Mouse (Mus musculus): ENCODE data around the gene Dusp7. TPM values are rescaled to one million over a fixed set of nuclear protein-coding genes. Genes with fewer than 3 reads are reported as not detected.

The Dusp7 gene
- polyA plus RNA-seq, 1 experiment from 2014 or later, result 15.7 TPM

DNA sequence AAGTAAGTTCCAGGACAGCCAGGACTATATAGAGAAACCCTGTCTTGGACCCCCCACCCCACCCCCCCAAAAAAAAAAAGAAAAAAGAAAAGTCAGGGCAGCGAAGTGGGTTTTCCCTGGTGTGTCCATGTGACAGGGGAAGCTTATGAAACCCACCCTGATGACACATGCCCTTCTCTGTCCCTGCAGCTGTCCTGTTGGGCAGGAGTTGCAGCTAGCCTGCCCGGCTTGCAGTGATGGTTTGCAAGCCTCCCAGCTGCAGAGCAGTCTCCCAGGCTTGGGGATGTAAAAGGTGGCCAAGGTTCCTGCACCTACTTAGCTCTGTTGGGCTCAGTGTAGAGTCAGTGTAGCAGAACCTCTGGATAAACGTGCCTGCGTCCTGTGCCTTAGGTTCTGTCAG lies 28.7 kb upstream of the Dusp7 start:
- no peak overlapping the region for H3K27ac ChIP-seq
- no peak overlapping the region for H3K4me3 ChIP-seq
- H3K27me3 ChIP-seq (replicated peaks), result no peaks in the 10 kb centered on the region
- H3K9me3 ChIP-seq, result no peaks in the 10 kb centered on the region
- no peak overlapping the region for H3K9ac ChIP-seq
- 88% methylated on average over 4 of the region's 4 CpGs for WGBS
- no peaks in the 10 kb centered on the region for H3K36me3 ChIP-seq (replicated peaks)
- ATAC-seq (replicated peaks), result no peak
- peaks cover 22% of the 10 kb centered on the region for H3K4me1 ChIP-seq
- H3K4me2 ChIP-seq, result no peak overlapping the region

DNA sequence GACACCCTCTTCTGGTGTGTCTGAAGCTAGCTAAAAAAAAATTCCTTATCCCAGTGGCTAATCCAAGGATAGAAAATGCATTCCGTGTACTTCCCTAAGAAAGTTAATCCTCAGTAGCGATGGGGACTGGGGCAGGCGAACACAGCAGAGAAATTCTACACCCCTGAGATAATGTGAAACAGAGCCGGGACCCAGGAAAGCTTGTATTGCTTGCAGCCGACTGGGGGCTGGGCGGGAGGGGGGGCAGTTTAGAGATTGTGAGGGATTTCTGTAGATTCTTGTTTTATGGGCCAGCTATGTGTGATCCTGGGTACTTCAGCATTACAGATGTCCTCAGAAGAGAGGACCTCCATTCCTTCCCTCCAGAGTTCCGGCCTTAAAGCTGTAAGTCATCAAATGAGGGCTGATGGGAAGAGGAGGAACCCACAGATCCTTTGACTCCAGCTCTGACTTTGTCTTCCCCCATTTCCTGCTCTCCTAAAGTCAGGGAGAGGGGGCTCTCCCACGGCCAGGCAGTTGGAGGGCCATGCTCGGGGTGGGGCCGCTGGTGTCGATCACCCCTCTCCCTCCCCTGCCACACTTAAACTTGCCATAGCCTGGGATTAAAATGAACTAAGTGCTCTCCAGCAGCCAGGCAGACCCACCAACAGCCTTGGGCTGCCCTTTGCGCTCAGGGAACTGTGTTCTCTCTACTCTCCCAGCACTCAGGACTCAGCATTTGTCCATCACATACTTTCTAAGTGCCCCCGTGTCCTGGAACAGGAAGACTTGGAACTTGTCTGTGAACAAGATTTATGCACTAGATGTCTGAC lies 27.7 kb upstream of the Dusp7 start:
- Histone ChIP-seq H3K36me3 (replicated peaks) (no peaks in the 10 kb centered on the region), H3K9ac (no peak overlapping the region), H3K4me3 (no peak overlapping the region), H3K27ac (no peak overlapping the region), H3K9me3 (no peaks in the 10 kb centered on the region), H3K27me3 (replicated peaks) (no peaks in the 10 kb centered on the region), H3K4me1 (peaks cover 29% of the 10 kb centered on the region), H3K4me2 (no peak overlapping the region)
- WGBS, result 56% methylated on average over 13 of the region's 13 CpGs
- ATAC-seq (replicated peaks), result no peak

DNA sequence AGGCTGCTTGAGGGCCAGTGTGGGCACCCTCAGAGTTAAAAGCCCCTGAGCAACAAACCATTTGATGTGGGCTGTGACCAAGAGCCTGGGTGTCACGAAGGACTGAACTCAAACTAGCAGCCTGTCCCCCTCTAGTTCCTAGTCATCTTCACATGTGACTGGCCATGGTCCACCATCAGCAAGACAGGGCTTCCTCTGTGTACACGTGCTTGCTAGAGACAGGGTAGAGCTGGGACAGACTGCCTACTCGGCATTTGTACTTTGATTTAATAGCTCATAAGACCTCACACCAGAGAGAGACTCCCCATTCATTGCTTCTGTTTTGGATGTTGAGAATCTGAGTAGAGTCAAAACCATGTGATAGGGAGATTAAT lies 27.1 kb upstream of the Dusp7 start:
- H3K4me1 ChIP-seq, result peaks cover 29% of the 10 kb centered on the region
- WGBS, result 78% methylated on average over 3 of the region's 3 CpGs

DNA sequence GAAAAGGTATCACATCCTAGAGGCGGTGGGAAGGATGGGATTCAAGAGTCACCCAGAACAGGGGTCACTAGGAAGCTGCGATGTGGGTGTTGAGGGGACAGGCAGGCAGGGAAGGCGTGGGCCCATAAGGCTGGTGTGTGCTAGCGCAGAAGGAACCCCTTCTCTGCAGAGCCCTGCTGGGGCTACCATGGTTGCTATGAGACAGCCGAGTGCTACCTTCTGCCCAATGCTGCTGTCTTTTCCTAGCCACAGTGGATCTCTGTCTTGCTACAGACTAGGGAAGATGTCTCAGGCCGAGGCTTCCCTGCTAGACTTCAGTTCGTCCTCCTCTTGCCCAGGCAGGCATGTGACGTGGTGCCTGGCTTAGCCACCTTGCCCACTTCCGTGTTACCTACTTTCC lies 25.9 kb upstream of the Dusp7 start:
- H3K27ac ChIP-seq, result no peak overlapping the region
- no peak overlapping the region for H3K4me2 ChIP-seq
- no peak overlapping the region for H3K9ac ChIP-seq
- H3K4me1 ChIP-seq, result peaks cover 26% of the 10 kb centered on the region
- no peaks in the 10 kb centered on the region for H3K9me3 ChIP-seq
- H3K4me3 ChIP-seq, result no peak overlapping the region
- ATAC-seq (replicated peaks), result no peak
- no peaks in the 10 kb centered on the region for H3K36me3 ChIP-seq (replicated peaks)
- no peaks in the 10 kb centered on the region for H3K27me3 ChIP-seq (replicated peaks)
- WGBS, result 83% methylated on average over 9 of the region's 9 CpGs

More for the DNA sequence above, 27.1 kb upstream of the Dusp7 start:
- ATAC-seq (replicated peaks), result no peak
- Histone ChIP-seq H3K27me3 (replicated peaks) (no peaks in the 10 kb centered on the region), H3K4me3 (no peak overlapping the region), H3K9me3 (no peaks in the 10 kb centered on the region), H3K9ac (no peak overlapping the region), H3K27ac (no peak overlapping the region), H3K36me3 (replicated peaks) (no peaks in the 10 kb centered on the region), H3K4me2 (no peak overlapping the region)

DNA sequence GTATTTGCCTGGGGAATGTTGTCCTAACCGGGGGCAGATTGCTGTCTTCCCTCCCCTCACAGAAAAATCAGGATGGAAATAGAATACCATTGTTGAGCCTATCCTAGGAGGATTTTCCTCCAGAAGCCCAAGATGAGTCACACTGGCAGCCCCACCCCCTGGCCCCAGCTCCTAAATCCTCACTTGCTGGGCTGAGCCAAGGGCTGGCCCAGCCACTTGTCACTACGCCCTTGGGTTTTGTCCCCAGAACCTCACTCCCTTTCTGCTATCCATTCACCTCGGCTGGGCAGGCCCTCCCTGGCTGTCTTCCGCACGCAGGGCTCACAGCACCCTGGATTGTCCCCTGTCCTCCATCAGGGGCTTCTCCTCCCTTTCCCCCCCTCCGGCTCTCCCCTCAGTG lies 23.3 kb upstream of the Dusp7 start:
- Histone ChIP-seq H3K4me1 (peaks cover 8% of the 10 kb centered on the region; the same call in 1 of the 2 replicates), H3K27ac (peak overlapping the region; percentile 44; the same call in 1 of the 2 replicates), H3K4me2 (no peak overlapping the region), H3K36me3 (replicated peaks) (no peaks in the 10 kb centered on the region), H3K9ac (no peak overlapping the region), H3K4me3 (no peak overlapping the region), H3K9me3 (no peaks in the 10 kb centered on the region), H3K27me3 (replicated peaks) (no peaks in the 10 kb centered on the region)
- 0 out of 2 replicates have a peak, but pooled peaks have one; percentile 27 for ATAC-seq (replicated peaks)
- WGBS, result 20% methylated on average over 6 of the region's 6 CpGs

DNA sequence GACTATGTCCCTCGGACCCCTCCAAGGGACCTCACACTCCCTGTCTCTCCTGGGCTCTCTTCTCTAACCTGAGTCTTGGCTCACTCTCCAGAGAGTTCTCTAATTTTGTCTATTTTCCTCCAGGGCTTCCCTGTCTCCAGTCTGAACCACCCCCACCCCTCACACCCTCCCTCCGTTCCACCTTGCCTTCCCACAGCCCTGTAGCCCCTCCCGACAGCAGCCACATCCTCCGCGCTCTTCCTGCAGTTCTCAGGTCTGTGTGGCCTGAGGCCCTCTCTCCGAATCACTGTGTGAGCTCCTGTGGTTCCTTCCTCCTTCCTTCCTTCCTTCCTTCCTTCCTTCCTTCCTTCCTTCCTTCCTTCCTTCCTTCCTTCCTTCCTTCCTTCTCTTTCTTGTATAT lies 22.8 kb upstream of the Dusp7 start:
- Histone ChIP-seq H3K27me3 (replicated peaks) (no peaks in the 10 kb centered on the region), H3K36me3 (replicated peaks) (no peaks in the 10 kb centered on the region), H3K4me2 (no peak overlapping the region), H3K4me3 (no peak overlapping the region), H3K27ac (peak overlapping the region; percentile 44; the same call in 1 of the 2 replicates), H3K9ac (no peak overlapping the region), H3K4me1 (peaks cover 8% of the 10 kb centered on the region; the same call in 1 of the 2 replicates), H3K9me3 (no peaks in the 10 kb centered on the region)
- ATAC-seq (replicated peaks), result no peak
- WGBS, result 28% methylated on average over 6 of the region's 6 CpGs

DNA sequence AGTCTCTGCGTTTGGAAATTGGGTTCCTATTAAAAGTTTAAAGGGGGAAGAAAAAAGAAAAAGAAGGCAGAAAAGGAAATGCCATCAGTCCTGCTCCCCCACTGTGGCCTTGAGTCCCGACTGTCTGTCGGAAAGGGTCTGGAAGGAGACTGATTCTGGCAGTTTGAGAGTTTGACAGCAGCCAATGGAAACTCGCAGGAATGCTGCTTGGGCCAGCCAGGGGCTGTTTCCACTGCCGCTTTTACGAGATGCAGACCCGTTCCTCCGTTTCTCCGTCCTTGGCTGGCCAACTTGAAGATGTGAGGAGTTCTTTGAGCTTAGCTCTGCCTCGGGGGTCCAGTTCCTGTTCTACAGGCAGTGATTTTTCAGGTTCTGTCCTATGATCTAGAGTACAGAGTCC lies 20.2 kb upstream of the Dusp7 start:
- WGBS, result 73% methylated on average over 10 of the region's 10 CpGs
- no peak for ATAC-seq (replicated peaks)
- H3K4me2 ChIP-seq, result no peak overlapping the region
- H3K27me3 ChIP-seq (replicated peaks), result no peaks in the 10 kb centered on the region
- no peaks in the 10 kb centered on the region for H3K9me3 ChIP-seq
- no peak overlapping the region for H3K9ac ChIP-seq
- H3K27ac ChIP-seq, result no peak overlapping the region
- no peak overlapping the region for H3K4me3 ChIP-seq
- no peaks in the 10 kb centered on the region for H3K36me3 ChIP-seq (replicated peaks)
- H3K4me1 ChIP-seq, result peaks cover 8% of the 10 kb centered on the region; the same call in 1 of the 2 replicates

DNA sequence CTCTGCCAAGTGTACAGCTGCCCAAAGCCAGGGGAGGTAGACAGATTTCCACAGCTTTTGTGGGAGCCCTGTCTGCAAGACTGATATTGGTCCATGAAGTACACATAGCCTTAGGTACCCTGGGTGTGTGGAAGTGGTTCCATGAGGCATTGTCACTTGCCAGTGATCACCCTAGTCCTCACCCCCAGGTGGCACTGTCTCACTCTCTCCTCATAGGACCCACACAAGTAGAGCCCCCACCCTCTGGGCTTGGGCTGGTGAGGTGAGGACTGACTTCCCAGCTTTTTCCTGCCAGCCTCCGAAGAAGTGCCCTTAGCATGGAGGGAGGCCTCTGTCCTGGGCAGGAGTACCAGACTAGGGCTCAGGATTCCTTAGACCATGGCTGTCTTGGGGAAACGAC lies 19.4 kb upstream of the Dusp7 start:
- H3K27me3 ChIP-seq (replicated peaks), result no peaks in the 10 kb centered on the region
- H3K4me2 ChIP-seq, result no peak overlapping the region
- no peak overlapping the region for H3K27ac ChIP-seq
- 0 out of 2 replicates have a peak, but pooled peaks have one; percentile 33 for ATAC-seq (replicated peaks)
- peaks cover 8% of the 10 kb centered on the region; the same call in 1 of the 2 replicates for H3K4me1 ChIP-seq
- H3K4me3 ChIP-seq, result no peak overlapping the region
- H3K36me3 ChIP-seq (replicated peaks), result no peaks in the 10 kb centered on the region
- no peaks in the 10 kb centered on the region for H3K9me3 ChIP-seq
- H3K9ac ChIP-seq, result no peak overlapping the region
- 53% methylated on average over 2 of the region's 2 CpGs for WGBS

DNA sequence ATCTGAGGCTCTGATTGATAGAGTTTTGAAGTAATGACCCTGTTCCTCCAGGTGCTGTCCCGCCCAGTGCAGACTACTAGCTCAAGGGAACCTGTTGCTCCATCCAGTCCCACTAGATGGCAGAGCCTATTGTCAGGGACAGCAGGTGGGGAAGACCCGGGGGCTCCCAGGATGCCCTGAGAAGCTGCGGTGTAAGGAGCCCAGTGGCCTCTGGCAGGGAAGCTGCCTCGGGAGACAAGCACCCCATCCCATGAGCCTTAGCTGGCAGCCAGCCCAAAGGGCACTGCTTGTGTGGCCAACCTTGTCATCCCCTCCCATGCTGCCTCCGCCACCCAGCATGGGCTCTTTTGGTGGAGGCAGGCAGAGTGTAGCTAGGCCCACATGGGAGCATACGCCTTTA lies 17.3 kb upstream of the Dusp7 start:
- ATAC-seq (replicated peaks), result no peak
- Histone ChIP-seq H3K27me3 (replicated peaks) (no peaks in the 10 kb centered on the region), H3K9me3 (no peaks in the 10 kb centered on the region), H3K4me2 (no peak overlapping the region), H3K4me3 (no peak overlapping the region), H3K27ac (no peak overlapping the region), H3K4me1 (no peaks in the 10 kb centered on the region), H3K9ac (no peak overlapping the region), H3K36me3 (replicated peaks) (no peaks in the 10 kb centered on the region)
- 65% methylated on average over 6 of the region's 6 CpGs for WGBS

DNA sequence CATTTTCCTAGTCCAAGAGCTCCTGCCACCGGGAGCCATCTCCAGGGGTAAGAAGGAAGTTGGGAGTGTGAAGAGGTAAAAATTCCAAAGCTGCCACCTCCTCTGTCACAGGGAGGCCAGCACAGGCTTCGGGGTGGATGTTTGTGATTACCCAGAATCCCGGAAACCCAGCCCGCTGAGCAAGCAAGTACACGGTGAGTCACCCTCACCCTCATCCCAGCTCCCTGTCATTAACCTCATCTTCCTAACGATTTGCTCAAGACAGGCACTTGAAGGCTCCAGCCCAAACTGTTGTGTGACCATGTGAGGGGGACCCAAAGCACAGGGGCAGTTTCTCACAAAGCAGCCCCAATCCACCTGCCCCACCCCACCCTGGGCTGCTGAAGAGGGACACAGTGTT lies 14.7 kb upstream of the Dusp7 start:
- Histone ChIP-seq H3K9ac (no peak overlapping the region), H3K4me3 (no peak overlapping the region), H3K4me2 (no peak overlapping the region), H3K9me3 (no peaks in the 10 kb centered on the region), H3K27me3 (replicated peaks) (no peaks in the 10 kb centered on the region), H3K4me1 (no peaks in the 10 kb centered on the region), H3K27ac (no peak overlapping the region), H3K36me3 (replicated peaks) (no peaks in the 10 kb centered on the region)
- ATAC-seq (replicated peaks), result no peak
- 72% methylated on average over 6 of the region's 6 CpGs for WGBS

DNA sequence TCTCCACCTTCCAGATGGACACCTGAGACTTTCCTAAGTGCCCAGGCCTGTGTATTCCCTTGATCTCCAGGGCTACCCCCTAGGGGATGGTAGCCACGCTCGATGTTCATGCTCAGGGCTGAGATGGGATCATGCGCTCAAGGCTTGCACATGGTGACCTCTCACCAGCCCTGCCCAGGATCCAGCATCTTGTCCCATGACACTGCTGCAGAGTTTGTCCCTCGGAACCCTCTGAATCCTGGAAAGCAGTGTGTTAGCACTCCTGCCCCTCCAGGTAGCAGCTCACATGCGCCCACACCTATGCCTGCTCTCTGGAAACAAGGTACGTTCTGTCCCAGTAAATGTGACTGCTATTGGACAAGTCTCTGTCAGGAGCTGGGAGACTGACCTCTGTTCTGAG lies 13.6 kb upstream of the Dusp7 start:
- 91% methylated on average over 6 of the region's 6 CpGs for WGBS
- no peak overlapping the region for H3K9ac ChIP-seq
- H3K4me3 ChIP-seq, result no peak overlapping the region
- no peaks in the 10 kb centered on the region for H3K27me3 ChIP-seq (replicated peaks)
- no peaks in the 10 kb centered on the region for H3K4me1 ChIP-seq
- no peak for ATAC-seq (replicated peaks)
- H3K36me3 ChIP-seq (replicated peaks), result no peaks in the 10 kb centered on the region
- no peak overlapping the region for H3K4me2 ChIP-seq
- H3K27ac ChIP-seq, result no peak overlapping the region
- no peaks in the 10 kb centered on the region for H3K9me3 ChIP-seq

DNA sequence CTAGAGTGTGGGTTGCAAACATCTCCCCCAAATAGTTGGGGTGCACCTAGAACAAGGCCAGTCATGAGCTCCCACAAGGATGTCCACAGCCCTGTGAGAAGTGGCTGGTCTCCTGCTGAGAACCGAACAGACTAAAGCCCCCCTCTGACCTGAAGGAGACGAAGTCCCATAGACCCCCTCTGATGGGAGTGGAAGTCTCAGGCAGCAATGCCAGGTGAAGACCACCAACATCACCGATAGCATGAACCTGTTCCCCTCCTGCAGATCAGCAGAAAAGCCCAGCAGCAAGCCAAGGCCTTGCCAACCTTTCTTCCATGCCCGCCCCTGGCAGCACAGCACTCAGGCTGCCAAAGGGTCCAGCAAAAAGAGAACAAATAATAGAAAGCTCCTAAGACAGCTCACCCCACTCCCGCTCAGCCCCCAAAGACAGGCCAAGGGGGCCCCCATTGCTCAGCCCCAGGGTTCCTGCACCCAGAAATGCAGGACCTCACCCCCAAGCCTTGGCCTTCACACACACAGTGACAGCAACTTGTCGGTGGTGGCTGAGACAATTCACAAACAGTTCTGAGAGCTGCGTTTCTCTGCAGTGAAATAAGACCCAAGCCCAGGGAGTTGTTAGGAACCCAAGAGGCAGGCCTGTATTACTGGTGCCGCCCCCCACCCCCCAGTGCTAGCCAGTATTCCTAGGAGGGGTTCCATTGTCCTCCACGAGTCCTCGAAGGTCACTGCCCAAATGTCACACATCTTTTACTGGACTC lies 13.0 kb upstream of the Dusp7 start:
- Histone ChIP-seq H3K9ac (no peak overlapping the region), H3K27me3 (replicated peaks) (no peaks in the 10 kb centered on the region), H3K27ac (no peak overlapping the region), H3K4me2 (no peak overlapping the region), H3K4me3 (no peak overlapping the region), H3K9me3 (no peaks in the 10 kb centered on the region), H3K4me1 (no peaks in the 10 kb centered on the region), H3K36me3 (replicated peaks) (no peaks in the 10 kb centered on the region)
- WGBS, result 73% methylated on average over 10 of the region's 10 CpGs
- no peak for ATAC-seq (replicated peaks)

DNA sequence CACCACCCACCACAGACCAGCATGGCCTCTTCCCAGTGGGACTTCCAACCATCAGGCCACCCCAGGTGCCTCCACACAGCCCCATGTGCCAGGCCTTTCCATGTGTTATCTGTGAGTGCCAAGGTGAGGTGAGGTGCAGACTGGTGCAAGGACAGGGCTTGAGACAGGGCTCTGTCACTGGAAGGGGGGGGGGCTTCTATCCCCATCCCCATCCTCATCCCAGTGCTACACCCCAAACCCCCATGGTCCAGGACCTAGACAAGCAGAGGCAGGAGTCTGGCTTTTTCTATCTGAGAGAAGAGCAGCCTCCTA lies 12.5 kb upstream of the Dusp7 start:
- Histone ChIP-seq H3K27me3 (replicated peaks) (no peaks in the 10 kb centered on the region), H3K4me1 (no peaks in the 10 kb centered on the region), H3K36me3 (replicated peaks) (no peaks in the 10 kb centered on the region), H3K4me3 (no peak overlapping the region), H3K27ac (no peak overlapping the region), H3K9ac (no peak overlapping the region), H3K9me3 (no peaks in the 10 kb centered on the region), H3K4me2 (no peak overlapping the region)
- ATAC-seq (replicated peaks), result no peak
